Mouse (Mus musculus): Measurements from ENCODE around the gene Cbx2. TPM values are rescaled to one million over a fixed set of nuclear protein-coding genes. Genes with fewer than 3 reads are reported as not detected.

Gene Cbx2
- polyA plus RNA-seq, 1 experiment, result 20.6 TPM

- Histone ChIP-seq H3K27ac (ENCODE audit: control insufficient read depth, insufficient read depth, low read length) (no peak overlapping the region), H3K4me1 (replicated peaks; ENCODE audit: control insufficient read depth, insufficient read depth, low read length) (peaks cover 15% of the 10 kb centered on the region), H3K4me3 (ENCODE audit: control insufficient read depth, insufficient read depth, low read length) (no peak overlapping the region), H3K27me3 (ENCODE audit: control insufficient read depth, insufficient read depth, low read length) (peaks cover 3% of the 10 kb centered on the region; the same call in 1 of the 2 replicates), H3K36me3 (ENCODE audit: control insufficient read depth, insufficient read depth, low read length) (no peaks in the 10 kb centered on the region)
- WGBS, result 24% methylated on average over 30 of the region's 30 CpGs
- peak; percentile 83 for TF ChIP-seq CTCF (IDR thresholded peaks at IDR 0.05; ENCODE audit: borderline replicate concordance, control insufficient read depth, extremely low read depth, insufficient read depth, low read length, poor library complexity)
- no peak for TF ChIP-seq POLR2A (IDR thresholded peaks at IDR 0.05; ENCODE audit: control insufficient read depth, extremely low read depth, insufficient read depth, low read length, poor library complexity)
- peak; percentile 83 for DNase-seq
Measured at GRCm38 (mm10) chr11:118998540-118999265, 24.1 kb upstream of the Cbx2 start.

- TF ChIP-seq CTCF (IDR thresholded peaks at IDR 0.05; ENCODE audit: borderline replicate concordance, control insufficient read depth, extremely low read depth, insufficient read depth, low read length, poor library complexity), result no peak
- TF ChIP-seq POLR2A (IDR thresholded peaks at IDR 0.05; ENCODE audit: control insufficient read depth, extremely low read depth, insufficient read depth, low read length, poor library complexity), result no peak
- WGBS, result 21% methylated on average over 26 of the region's 26 CpGs
- H3K36me3 ChIP-seq (ENCODE audit: control insufficient read depth, insufficient read depth, low read length), result no peaks in the 10 kb centered on the region
- no peak overlapping the region for H3K27ac ChIP-seq (ENCODE audit: control insufficient read depth, insufficient read depth, low read length)
- H3K4me1 ChIP-seq (replicated peaks; ENCODE audit: control insufficient read depth, insufficient read depth, low read length), result peaks cover 9% of the 10 kb centered on the region; the same call in 1 of the 2 replicates
- H3K4me3 ChIP-seq (ENCODE audit: control insufficient read depth, insufficient read depth, low read length), result no peak overlapping the region
- no peak for DNase-seq
- H3K27me3 ChIP-seq (ENCODE audit: control insufficient read depth, insufficient read depth, low read length), result peaks cover 3% of the 10 kb centered on the region; the same call in 1 of the 2 replicates
Measured at GRCm38 (mm10) chr11:118999361-118999804, 23.4 kb upstream of the Cbx2 start.

GRCm38 (mm10) chr11:119000877-119001276 is 21.9 kb upstream of the Cbx2 start:
- Histone ChIP-seq H3K27ac (ENCODE audit: control insufficient read depth, insufficient read depth, low read length) (no peak overlapping the region), H3K4me1 (replicated peaks; ENCODE audit: control insufficient read depth, insufficient read depth, low read length) (peaks cover 16% of the 10 kb centered on the region), H3K27me3 (ENCODE audit: control insufficient read depth, insufficient read depth, low read length) (peaks cover 3% of the 10 kb centered on the region; the same call in 1 of the 2 replicates), H3K4me3 (ENCODE audit: control insufficient read depth, insufficient read depth, low read length) (no peak overlapping the region), H3K36me3 (ENCODE audit: control insufficient read depth, insufficient read depth, low read length) (no peaks in the 10 kb centered on the region)
- DNase-seq, result no peak
- no peak for TF ChIP-seq CTCF (IDR thresholded peaks at IDR 0.05; ENCODE audit: borderline replicate concordance, control insufficient read depth, extremely low read depth, insufficient read depth, low read length, poor library complexity)
- no peak for TF ChIP-seq POLR2A (IDR thresholded peaks at IDR 0.05; ENCODE audit: control insufficient read depth, extremely low read depth, insufficient read depth, low read length, poor library complexity)
- WGBS, result 82% methylated on average over 2 of the region's 2 CpGs

- Histone ChIP-seq H3K4me1 (replicated peaks; ENCODE audit: control insufficient read depth, insufficient read depth, low read length) (peaks cover 19% of the 10 kb centered on the region), H3K27me3 (ENCODE audit: control insufficient read depth, insufficient read depth, low read length) (peaks cover 3% of the 10 kb centered on the region; the same call in 1 of the 2 replicates), H3K27ac (ENCODE audit: control insufficient read depth, insufficient read depth, low read length) (no peak overlapping the region), H3K36me3 (ENCODE audit: control insufficient read depth, insufficient read depth, low read length) (no peaks in the 10 kb centered on the region), H3K4me3 (ENCODE audit: control insufficient read depth, insufficient read depth, low read length) (no peak overlapping the region)
- WGBS, result 81% methylated on average over 4 of the region's 4 CpGs
- no peak for DNase-seq
- TF ChIP-seq CTCF (IDR thresholded peaks at IDR 0.05; ENCODE audit: borderline replicate concordance, control insufficient read depth, extremely low read depth, insufficient read depth, low read length, poor library complexity) (no peak), POLR2A (IDR thresholded peaks at IDR 0.05; ENCODE audit: control insufficient read depth, extremely low read depth, insufficient read depth, low read length, poor library complexity) (no peak)
Measured at GRCm38 (mm10) chr11:119001493-119002128, 21.2 kb upstream of the Cbx2 start.

GRCm38 (mm10) chr11:119005547-119006275 is 17.1 kb upstream of the Cbx2 start:
- no peak overlapping the region for H3K4me3 ChIP-seq (ENCODE audit: control insufficient read depth, insufficient read depth, low read length)
- 9% methylated on average over 10 of the region's 10 CpGs for WGBS
- H3K4me1 ChIP-seq (replicated peaks; ENCODE audit: control insufficient read depth, insufficient read depth, low read length), result peaks cover 9% of the 10 kb centered on the region
- no peak overlapping the region for H3K27ac ChIP-seq (ENCODE audit: control insufficient read depth, insufficient read depth, low read length)
- H3K36me3 ChIP-seq (ENCODE audit: control insufficient read depth, insufficient read depth, low read length), result no peaks in the 10 kb centered on the region
- DNase-seq, result no peak
- no peak for TF ChIP-seq POLR2A (IDR thresholded peaks at IDR 0.05; ENCODE audit: control insufficient read depth, extremely low read depth, insufficient read depth, low read length, poor library complexity)
- TF ChIP-seq CTCF (IDR thresholded peaks at IDR 0.05; ENCODE audit: borderline replicate concordance, control insufficient read depth, extremely low read depth, insufficient read depth, low read length, poor library complexity), result no peak
- H3K27me3 ChIP-seq (ENCODE audit: control insufficient read depth, insufficient read depth, low read length), result no peaks in the 10 kb centered on the region

- Histone ChIP-seq H3K36me3 (ENCODE audit: control insufficient read depth, insufficient read depth, low read length) (no peaks in the 10 kb centered on the region), H3K4me3 (ENCODE audit: control insufficient read depth, insufficient read depth, low read length) (no peak overlapping the region), H3K4me1 (replicated peaks; ENCODE audit: control insufficient read depth, insufficient read depth, low read length) (peaks cover 9% of the 10 kb centered on the region), H3K27me3 (ENCODE audit: control insufficient read depth, insufficient read depth, low read length) (no peaks in the 10 kb centered on the region), H3K27ac (ENCODE audit: control insufficient read depth, insufficient read depth, low read length) (no peak overlapping the region)
- DNase-seq, result no peak
- no peak for TF ChIP-seq CTCF (IDR thresholded peaks at IDR 0.05; ENCODE audit: borderline replicate concordance, control insufficient read depth, extremely low read depth, insufficient read depth, low read length, poor library complexity)
- TF ChIP-seq POLR2A (IDR thresholded peaks at IDR 0.05; ENCODE audit: control insufficient read depth, extremely low read depth, insufficient read depth, low read length, poor library complexity), result no peak
- WGBS, result 49% methylated on average over 3 of the region's 3 CpGs
Measured at GRCm38 (mm10) chr11:119006462-119006861, 16.3 kb upstream of the Cbx2 start.
